In genomic region chr11:69066956-69067355, GRCm38 (mm10) we compare ENCODE assay signal across 9 mouse cellular contexts. TPM values are rescaled to one million over a fixed set of nuclear protein-coding genes. Genes with fewer than 3 reads are reported as not detected.
DNase-seq lines count a peak whose midpoint lies in the region; ATAC-seq and TF ChIP-seq lines count a peak whose summit lies in the region.
"Had no signal": no experiment of that assay in that cellular context is flagged by ENCODE, and none has a peak within 500 bp of the region (broad histone marks: within the 10 kb centered on the region; RNA-seq: fewer than 3 reads in every experiment).

No protein-coding gene starts in this region.

- no peak for ATAC-seq in frontal cortex, adult (ENCODE audit: low TSS enrichment)
- ATAC-seq in limb, embryonic 14.5 days (ENCODE audit: low FRiP score, low read depth) = no peak
- ATAC-seq in midbrain, postnatal 0 days (ENCODE audit: low FRiP score) = no peak
- ATAC-seq: Patski had no signal

- 6% methylated on average over 8 of the region's 8 CpGs for WGBS in kidney, adult 2 months
- 13% methylated on average over 8 of the region's 8 CpGs for WGBS in limb, embryonic 14.5 days
- WGBS in midbrain, postnatal 0 days = 12% methylated on average over 8 of the region's 8 CpGs

- no peaks in the 10 kb centered on the region for H3K27me3 ChIP-seq in kidney, adult 2 months (replicated peaks; ENCODE audit: control insufficient read depth, insufficient read depth, low read length)
- H3K27me3 ChIP-seq in limb, embryonic 14.5 days (ENCODE audit: control insufficient read depth, insufficient read depth, low read length) = no peaks in the 10 kb centered on the region
- no peaks in the 10 kb centered on the region for H3K27me3 ChIP-seq in midbrain, postnatal 0 days (ENCODE audit: insufficient read depth, low read length)
- H3K27me3 ChIP-seq: Patski had no signal

- no peaks in the 10 kb centered on the region for H3K36me3 ChIP-seq in kidney, adult 2 months (ENCODE audit: control insufficient read depth, insufficient read depth, low read length)
- H3K36me3 ChIP-seq in limb, embryonic 14.5 days (ENCODE audit: control insufficient read depth, insufficient read depth, low read length) = no peaks in the 10 kb centered on the region
- no peaks in the 10 kb centered on the region for H3K36me3 ChIP-seq in midbrain, postnatal 0 days (ENCODE audit: insufficient read depth, low read length)

- TF ChIP-seq CTCF in kidney, adult 2 months (conservative IDR thresholded peaks at IDR 0.05; ENCODE audit: insufficient read depth, insufficient read length, low read depth, low read length) = peak; percentile 89
- TF ChIP-seq CTCF in midbrain, postnatal 0 days (IDR thresholded peaks at IDR 0.05) = peak; percentile 92

- H3K4me2 ChIP-seq in limb, embryonic 14.5 days (replicated peaks; ENCODE audit: low read depth, low read length, severe bottlenecking) = peak overlapping the region; percentile 83
- H3K4me2 ChIP-seq in midbrain, postnatal 0 days (ENCODE audit: low read depth, low read length, poor library complexity, severe bottlenecking) = peak overlapping the region; percentile 91

- H3K4me1 ChIP-seq in kidney, adult 2 months (ENCODE audit: control insufficient read depth, insufficient read depth, low read length) = peaks cover 26% of the 10 kb centered on the region; the same call in 1 of the 2 replicates
- peaks cover 14% of the 10 kb centered on the region for H3K4me1 ChIP-seq in limb, embryonic 14.5 days (ENCODE audit: control insufficient read depth, insufficient read depth, low read length)
- H3K4me1 ChIP-seq in midbrain, postnatal 0 days (ENCODE audit: insufficient read depth, low read length) = peaks cover 8% of the 10 kb centered on the region; the same call in 1 of the 2 replicates

- no peak for TF ChIP-seq POLR2A in kidney, adult 2 months (IDR thresholded peaks at IDR 0.05; ENCODE audit: low read depth, low read length)
- no peak for TF ChIP-seq POLR2A in limb, embryonic 14.5 days (IDR thresholded peaks at IDR 0.05; ENCODE audit: borderline replicate concordance, extremely low read depth, insufficient read depth, insufficient read length)

- H3K4me3 ChIP-seq in kidney, adult 2 months (ENCODE audit: insufficient read depth, low read depth, low read length) = no peak overlapping the region
- peak overlapping the region; percentile 39 for H3K4me3 ChIP-seq in limb, embryonic 14.5 days (replicated peaks; ENCODE audit: low read length)
- peak overlapping the region; percentile 39 for H3K4me3 ChIP-seq in midbrain, postnatal 0 days (ENCODE audit: low read depth, low read length)

- DNase-seq in frontal cortex, postnatal 25 days (ENCODE audit: low spot score in 2 of 2) = peak; percentile 84 to 90
- peak; percentile 91 for DNase-seq in embryo, embryonic 11 days
- peak; percentile 92 to 95 for DNase-seq in heart, adult 18-20 months
- DNase-seq in kidney, adult 2 months = peak; percentile 95
- DNase-seq in limb, embryonic 14.5 days (ENCODE audit: low spot score) = peak; percentile 96
- peak; percentile 95 for DNase-seq in midbrain, postnatal 0 days (ENCODE audit: low spot score)
- peak; percentile 88 to 91 for DNase-seq in spleen, postnatal 10 days (ENCODE audit: low spot score in 2 of 2)

- no peaks in the 10 kb centered on the region for H3K9me3 ChIP-seq in limb, embryonic 14.5 days (ENCODE audit: control insufficient read depth, low read length)
- no peaks in the 10 kb centered on the region for H3K9me3 ChIP-seq in midbrain, postnatal 0 days (ENCODE audit: low read length)

- no peak overlapping the region for H3K9ac ChIP-seq in limb, embryonic 14.5 days (ENCODE audit: low read depth, low read length, severe bottlenecking)
- H3K9ac ChIP-seq in midbrain, postnatal 0 days (replicated peaks; ENCODE audit: low read length, poor library complexity, severe bottlenecking) = no peak overlapping the region

- 0 out of 2 replicates have a peak overlapping the region, but pooled peaks have one; percentile 48 for H3K27ac ChIP-seq in kidney, adult 2 months (ENCODE audit: insufficient read depth, low read depth, low read length)
- H3K27ac ChIP-seq in limb, embryonic 14.5 days (replicated peaks; ENCODE audit: low read depth, low read length) = no peak overlapping the region
- H3K27ac ChIP-seq in midbrain, postnatal 0 days (ENCODE audit: low read depth, low read length) = peak overlapping the region; percentile 20; the same call in 1 of the 2 replicates

RNA-seq across cellular contexts. Expression of gene Tmem107, which starts 3.6 kb away (rescaled TPM):
- 1 to 10 TPM; 5.3 to 7.0 TPM for total RNA-seq in heart, adult 18-20 months (2021)
- 41.7 and 48.0 TPM in 2 replicates for polyA plus RNA-seq in kidney, adult 2 months (2012; rRNA removed)
- polyA plus RNA-seq in limb, embryonic 14.5 days (2012; rRNA removed) = 47.8 and 71.0 TPM in 2 replicates
- 54.4 and 55.2 TPM in 2 replicates for polyA plus RNA-seq in limb, embryonic 14.5 days (2014; fragmentation: Nextera tagmentation; extraction: Ambion mirVana)
- 42.4 and 61.8 TPM in 2 replicates for total RNA-seq in midbrain, postnatal 0 days (2014; rRNA removed)
- polyA plus RNA-seq in midbrain, postnatal 0 days (2015; fragmentation: Nextera tagmentation; extraction: Ambion mirVana) = 23.8 and 27.8 TPM in 2 replicates

RNA-seq across cellular contexts. Expression of gene Borcs6, which starts 7.4 kb away (rescaled TPM):
- total RNA-seq in heart, adult 18-20 months (2021) = 10 to 100 TPM; 16.7 to 19.3 TPM
- polyA plus RNA-seq in kidney, adult 2 months (2012; rRNA removed) = 14.8 and 15.6 TPM in 2 replicates
- 15.2 and 15.6 TPM in 2 replicates for polyA plus RNA-seq in limb, embryonic 14.5 days (2012; rRNA removed)
- polyA plus RNA-seq in limb, embryonic 14.5 days (2014; fragmentation: Nextera tagmentation; extraction: Ambion mirVana) = 12.3 and 13.9 TPM in 2 replicates
- 33.3 and 39.0 TPM in 2 replicates for total RNA-seq in midbrain, postnatal 0 days (2014; rRNA removed)
- 21.1 and 21.3 TPM in 2 replicates for polyA plus RNA-seq in midbrain, postnatal 0 days (2015; fragmentation: Nextera tagmentation; extraction: Ambion mirVana)

RNA-seq across cellular contexts. Expression of gene Vamp2, which starts 21.3 kb away (rescaled TPM):
- 10 to 100 TPM; 53.9 to 55.4 TPM for total RNA-seq in heart, adult 18-20 months (2021)
- polyA plus RNA-seq in kidney, adult 2 months (2012; rRNA removed) = 102 and 106 TPM in 2 replicates
- 199 and 224 TPM in 2 replicates for polyA plus RNA-seq in limb, embryonic 14.5 days (2012; rRNA removed)
- 89.8 and 98.1 TPM in 2 replicates for polyA plus RNA-seq in limb, embryonic 14.5 days (2014; fragmentation: Nextera tagmentation; extraction: Ambion mirVana)
- 144 and 157 TPM in 2 replicates for total RNA-seq in midbrain, postnatal 0 days (2014; rRNA removed)
- polyA plus RNA-seq in midbrain, postnatal 0 days (2015; fragmentation: Nextera tagmentation; extraction: Ambion mirVana) = 591 and 600 TPM in 2 replicates

RNA-seq across cellular contexts. Expression of gene Aurkb, which starts 21.5 kb away (rescaled TPM):
- 1 to 10 TPM in 1 of 2 experiments, under 1 TPM in 1; 0.67 to 1.5 TPM for total RNA-seq in heart, adult 18-20 months (2021)
- 1.7 TPM in 2 replicates for polyA plus RNA-seq in kidney, adult 2 months (2012; rRNA removed)
- 124 and 144 TPM in 2 replicates for polyA plus RNA-seq in limb, embryonic 14.5 days (2012; rRNA removed)
- 109 and 116 TPM in 2 replicates for polyA plus RNA-seq in limb, embryonic 14.5 days (2014; fragmentation: Nextera tagmentation; extraction: Ambion mirVana)
- 6.9 and 10.5 TPM in 2 replicates for total RNA-seq in midbrain, postnatal 0 days (2014; rRNA removed)
- polyA plus RNA-seq in midbrain, postnatal 0 days (2015; fragmentation: Nextera tagmentation; extraction: Ambion mirVana) = 6.0 and 6.9 TPM in 2 replicates

RNA-seq across cellular contexts. Expression of gene Per1, which starts 28.1 kb away (rescaled TPM):
- 10 to 100 TPM; 38.8 to 48.5 TPM for total RNA-seq in heart, adult 18-20 months (2021)
- polyA plus RNA-seq in kidney, adult 2 months (2012; rRNA removed) = 13.5 and 14.7 TPM in 2 replicates
- polyA plus RNA-seq in limb, embryonic 14.5 days (2012; rRNA removed) = 19.3 and 25.4 TPM in 2 replicates
- 16.0 and 22.5 TPM in 2 replicates for polyA plus RNA-seq in limb, embryonic 14.5 days (2014; fragmentation: Nextera tagmentation; extraction: Ambion mirVana)
- 28.5 and 47.1 TPM in 2 replicates for total RNA-seq in midbrain, postnatal 0 days (2014; rRNA removed)
- 11.8 and 15.4 TPM in 2 replicates for polyA plus RNA-seq in midbrain, postnatal 0 days (2015; fragmentation: Nextera tagmentation; extraction: Ambion mirVana)
